Mouse (Mus musculus) cortical plate, adult 2 months (tissue): ENCODE data around the gene Gnb5. TPM values are rescaled to one million over a fixed set of nuclear protein-coding genes. Genes with fewer than 3 reads are reported as not detected.

Experiments used
- H3K27ac ChIP-seq: fragments of 200-500 bp; 2 replicates; pipeline ENCODE4 v1.5.1; 2012; ENCODE audit warnings: low read length, control low read depth, inconsistent platforms; ENCODE audit not compliant: insufficient read depth
- H3K4me1 ChIP-seq: fragments of 200-500 bp; 2 replicates; pipeline ENCODE4 v1.6.1; 2011; ENCODE audit warnings: low read length; ENCODE audit not compliant: control insufficient read depth, insufficient read depth
- H3K4me3 ChIP-seq: fragments of 200-500 bp; 2 replicates; pipeline ENCODE4 v1.5.1; 2011; ENCODE audit warnings: mild to moderate bottlenecking, low read length, control low read depth; ENCODE audit not compliant: insufficient read depth
- CTCF ChIP-seq: fragments of 200-500 bp; IDR thresholded peaks from 2 replicates; pipeline ENCODE4 v1.5.1; 2011; ENCODE audit warnings: mild to moderate bottlenecking, control low read depth, low read length; ENCODE audit not compliant: insufficient read depth; ENCODE audit errors: extremely low read depth
- POLR2A ChIP-seq: fragments of 200-500 bp; IDR thresholded peaks from 2 replicates; pipeline ENCODE4 v1.6.1; 2011; ENCODE audit warnings: mild to moderate bottlenecking, low read length, control low read depth; ENCODE audit not compliant: insufficient read depth; ENCODE audit errors: extremely low read depth
- polyA plus RNA-seq: library from polyadenylated mRNA; depleted of rRNA; stranded (reverse); fragments of >200 nt; gene quantifications from 2 replicates; pipeline ENCODE4 v1.2.3, GENCODE M21; 2012; rRNA removed

The Gnb5 gene
- polyA plus RNA-seq, 1 experiment = 172 TPM

DNA sequence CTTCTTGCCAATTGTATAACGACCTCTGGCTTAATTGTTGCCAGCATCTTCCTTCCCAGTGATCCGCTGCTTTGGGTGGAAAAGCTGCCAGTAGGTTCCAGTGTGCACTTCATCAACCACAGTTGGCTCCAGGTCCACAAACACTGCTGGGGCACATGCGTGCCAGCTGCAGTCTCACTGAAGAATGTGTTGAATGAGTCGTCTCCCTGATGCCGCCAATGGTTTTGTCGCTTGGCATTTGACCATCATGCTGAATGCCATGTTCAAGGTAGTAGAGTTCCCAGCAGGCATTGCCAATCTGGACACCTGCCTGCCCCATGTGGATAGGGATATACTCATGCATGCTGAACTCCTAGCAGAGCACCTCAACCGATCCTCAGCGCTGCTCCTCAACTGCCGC lies 69.5 kb downstream of the Gnb5 start:
- TF ChIP-seq CTCF = no peak
- no peak for TF ChIP-seq POLR2A
- Histone ChIP-seq H3K27ac (no peak overlapping the region), H3K4me1 (no peaks in the 10 kb centered on the region), H3K4me3 (no peak overlapping the region)

DNA sequence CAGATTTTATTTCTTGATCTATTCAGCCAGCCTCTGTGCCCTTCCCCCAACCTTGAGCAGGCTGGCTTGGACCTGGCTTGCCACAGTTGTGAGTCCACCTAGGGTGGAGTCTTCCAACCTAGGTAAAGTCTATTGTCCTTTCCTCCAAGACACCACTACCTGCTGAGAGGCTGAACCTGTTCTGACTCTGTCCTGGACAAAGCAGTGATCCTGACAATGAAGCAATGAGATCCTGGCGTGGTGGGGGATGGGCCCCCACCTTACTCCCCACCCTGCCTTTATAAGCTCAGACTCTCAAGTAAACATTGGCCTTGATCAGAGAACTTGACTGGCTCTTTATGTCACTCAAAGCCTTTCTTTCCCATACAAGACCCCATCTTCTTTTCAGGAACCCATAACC lies 70.3 kb downstream of the Gnb5 start:
- no peak overlapping the region for H3K4me3 ChIP-seq
- H3K27ac ChIP-seq = no peak overlapping the region
- TF ChIP-seq CTCF = no peak
- TF ChIP-seq POLR2A = no peak
- H3K4me1 ChIP-seq = no peaks in the 10 kb centered on the region

DNA sequence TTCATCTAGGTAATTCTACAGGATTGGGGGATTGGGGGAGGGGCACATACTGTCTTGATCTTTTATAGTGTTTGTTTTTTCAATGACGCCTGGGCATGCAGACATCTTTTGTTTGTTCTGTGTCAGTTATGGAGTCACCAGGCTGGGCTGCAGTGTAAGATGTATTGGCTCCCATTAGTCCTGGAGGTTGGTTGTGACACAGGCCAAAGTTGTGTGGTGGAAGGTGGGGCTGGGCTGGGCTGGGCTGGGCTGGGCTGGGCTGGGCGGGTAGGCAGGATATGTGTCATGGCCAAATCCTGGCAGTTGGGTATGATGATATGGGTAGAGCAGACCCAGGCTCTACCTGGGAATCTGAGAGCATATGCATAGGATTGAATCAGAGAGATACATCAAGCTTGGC lies 72.7 kb downstream of the Gnb5 start:
- no peak for TF ChIP-seq POLR2A
- TF ChIP-seq CTCF = no peak
- no peak overlapping the region for H3K27ac ChIP-seq
- H3K4me1 ChIP-seq = no peaks in the 10 kb centered on the region
- no peak overlapping the region for H3K4me3 ChIP-seq

DNA sequence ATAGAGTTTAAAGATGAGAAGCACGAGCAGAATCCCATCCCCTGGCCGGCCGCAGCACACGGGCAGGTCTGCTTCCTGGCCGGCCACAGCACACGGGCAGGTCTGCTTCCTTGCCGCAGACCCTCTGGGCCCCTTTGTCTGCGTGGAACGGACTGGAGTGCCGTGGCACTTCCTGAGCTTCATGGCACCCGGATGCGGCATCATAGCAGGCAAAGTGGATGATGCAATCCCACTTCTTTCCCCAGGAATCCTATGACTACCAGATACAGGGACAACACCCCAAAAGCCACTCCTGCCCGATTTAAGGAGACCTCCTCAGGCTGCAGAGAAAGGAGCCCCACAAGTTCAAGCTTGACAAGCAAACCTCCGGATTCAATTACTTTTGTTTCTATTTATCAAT lies 76.7 kb downstream of the Gnb5 start:
- TF ChIP-seq POLR2A (no peak), CTCF (no peak)
- Histone ChIP-seq H3K4me1 (no peaks in the 10 kb centered on the region), H3K27ac (no peak overlapping the region), H3K4me3 (no peak overlapping the region)

DNA sequence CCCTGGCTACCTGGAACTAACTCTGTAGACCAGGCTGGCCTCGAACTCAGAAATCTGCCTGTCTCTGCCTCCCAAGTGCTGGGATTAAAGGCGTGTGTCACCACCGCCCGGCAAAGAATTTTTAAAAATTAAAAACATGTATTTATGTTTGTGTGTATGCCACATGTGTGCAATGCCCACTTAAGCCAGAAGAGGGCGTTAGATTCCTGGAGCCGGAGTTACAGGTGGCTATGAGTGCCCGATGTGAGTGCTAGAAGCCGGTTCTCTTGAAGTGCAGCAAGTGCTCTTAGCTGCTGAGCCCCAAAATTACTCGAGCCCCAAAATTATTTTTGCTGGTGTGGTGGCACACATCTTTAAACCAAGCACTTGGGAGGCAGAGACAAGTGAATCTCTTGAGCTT lies 77.7 kb downstream of the Gnb5 start:
- TF ChIP-seq POLR2A = no peak
- TF ChIP-seq CTCF = no peak
- H3K4me1 ChIP-seq = no peaks in the 10 kb centered on the region
- H3K4me3 ChIP-seq = no peak overlapping the region

DNA sequence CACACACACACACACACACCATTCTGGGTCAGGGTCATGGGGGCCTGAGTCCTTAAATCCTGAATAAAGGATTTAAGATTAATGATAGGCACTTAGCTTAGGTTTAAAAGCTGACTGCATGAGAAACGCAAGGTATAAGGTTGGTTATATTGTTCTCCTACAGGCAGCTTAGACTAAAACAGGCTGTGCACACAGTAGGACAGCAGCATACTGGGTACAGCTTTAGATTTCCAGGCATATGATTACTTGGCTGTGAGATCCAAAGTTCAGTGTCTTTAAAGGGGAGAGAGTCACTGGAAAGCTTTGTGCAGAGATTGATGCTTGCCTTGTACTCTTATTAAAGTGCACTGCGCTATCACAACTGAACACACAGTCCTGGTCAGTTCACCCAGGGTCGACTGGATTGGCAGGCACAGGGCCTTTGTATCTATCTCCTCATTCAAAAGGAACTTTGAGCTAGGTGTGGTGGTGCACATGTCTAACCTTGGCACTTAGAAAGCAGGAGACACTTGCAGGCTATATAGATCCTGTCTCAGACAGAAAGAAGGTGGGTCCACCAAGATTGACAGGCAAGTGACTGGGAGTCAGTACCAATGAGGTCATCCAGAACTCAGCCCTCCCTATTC lies 78.4 kb downstream of the Gnb5 start:
- H3K27ac ChIP-seq = no peak overlapping the region
- TF ChIP-seq POLR2A (no peak), CTCF (no peak)
- no peak overlapping the region for H3K4me3 ChIP-seq
- no peaks in the 10 kb centered on the region for H3K4me1 ChIP-seq

More for the DNA sequence above, 77.7 kb downstream of the Gnb5 start:
- no peak overlapping the region for H3K27ac ChIP-seq

DNA sequence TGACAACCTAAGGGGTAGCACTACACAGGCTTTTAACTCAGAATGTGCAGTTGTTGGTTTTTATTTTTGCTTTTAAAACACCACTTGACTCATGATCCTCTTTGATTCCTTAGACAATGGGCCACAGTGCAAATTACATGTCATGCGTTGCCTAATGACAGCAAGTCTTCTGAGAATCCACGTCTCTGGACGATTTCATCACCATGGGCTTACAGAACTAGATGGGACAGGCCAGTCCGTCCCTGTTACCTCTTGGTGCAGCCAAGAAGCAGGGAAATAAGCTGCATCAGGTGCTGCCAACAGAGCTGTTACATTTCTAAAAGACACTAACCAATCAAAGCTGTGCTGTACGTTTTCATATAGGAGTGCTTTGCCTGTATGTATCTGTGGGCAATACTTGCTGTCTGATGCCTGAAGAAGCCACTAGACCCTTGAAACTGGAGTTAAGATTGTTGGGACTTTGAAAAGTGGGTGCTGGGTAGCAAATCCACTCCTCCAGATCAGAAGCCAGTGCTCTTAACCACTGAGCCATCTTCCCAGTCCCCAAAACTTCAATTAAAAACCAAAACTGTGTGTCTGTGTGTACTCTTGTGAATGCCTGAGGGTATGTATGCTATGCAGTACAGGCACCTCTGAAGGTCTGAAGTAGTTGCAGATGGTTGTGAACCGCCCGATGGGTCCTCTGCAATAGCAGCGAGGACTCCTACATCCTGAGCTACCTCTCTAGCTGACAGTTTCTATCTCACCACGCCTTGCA lies 79.3 kb downstream of the Gnb5 start:
- H3K4me3 ChIP-seq = no peak overlapping the region
- TF ChIP-seq POLR2A (no peak), CTCF (no peak)
- H3K4me1 ChIP-seq = no peaks in the 10 kb centered on the region
- no peak overlapping the region for H3K27ac ChIP-seq

DNA sequence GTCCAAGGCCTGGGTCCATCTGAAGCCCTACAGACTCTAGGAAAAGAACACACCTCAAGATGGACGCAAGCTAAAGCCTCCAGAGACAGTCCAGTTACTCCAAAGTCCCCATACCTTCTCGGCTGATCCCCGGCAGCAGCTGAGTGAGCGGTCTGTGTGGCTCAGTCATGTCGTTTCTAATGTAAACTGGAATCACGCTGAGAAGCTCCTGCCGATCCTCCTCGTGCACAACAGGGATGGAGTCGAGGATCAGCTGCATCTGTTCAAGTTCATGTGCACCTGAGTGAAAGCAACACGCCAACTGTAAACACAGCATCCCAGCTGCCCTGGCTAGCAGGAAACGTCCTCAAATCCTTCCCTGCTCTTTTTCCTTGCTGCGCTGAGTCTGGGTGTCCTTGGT lies 87.2 kb downstream of the Gnb5 start:
- Histone ChIP-seq H3K4me1 (no peaks in the 10 kb centered on the region), H3K27ac (no peak overlapping the region), H3K4me3 (no peak overlapping the region)
- TF ChIP-seq CTCF (no peak), POLR2A (no peak)

Other genes starting within 250 kb of the Gnb5 start
- 115 and 116 TPM in 2 replicates for gene Myo5a, start 235.3 kb upstream of the Gnb5 start, polyA plus RNA-seq
- gene Myo5c, start 74.3 kb upstream of the Gnb5 start, polyA plus RNA-seq = 5.0 and 5.9 TPM in 2 replicates
- 0.13 TPM in 2 replicates for gene Bcl2l10, start 41.5 kb downstream of the Gnb5 start, polyA plus RNA-seq
- 41.8 and 43.6 TPM in 2 replicates for gene Mapk6, start 103.7 kb downstream of the Gnb5 start, polyA plus RNA-seq
- gene Leo1, start 135.2 kb downstream of the Gnb5 start, polyA plus RNA-seq = 12.9 and 13.0 TPM in 2 replicates